Comparison of ENCODE assay signal across 9 mouse cellular contexts in the genomic region with DNA sequence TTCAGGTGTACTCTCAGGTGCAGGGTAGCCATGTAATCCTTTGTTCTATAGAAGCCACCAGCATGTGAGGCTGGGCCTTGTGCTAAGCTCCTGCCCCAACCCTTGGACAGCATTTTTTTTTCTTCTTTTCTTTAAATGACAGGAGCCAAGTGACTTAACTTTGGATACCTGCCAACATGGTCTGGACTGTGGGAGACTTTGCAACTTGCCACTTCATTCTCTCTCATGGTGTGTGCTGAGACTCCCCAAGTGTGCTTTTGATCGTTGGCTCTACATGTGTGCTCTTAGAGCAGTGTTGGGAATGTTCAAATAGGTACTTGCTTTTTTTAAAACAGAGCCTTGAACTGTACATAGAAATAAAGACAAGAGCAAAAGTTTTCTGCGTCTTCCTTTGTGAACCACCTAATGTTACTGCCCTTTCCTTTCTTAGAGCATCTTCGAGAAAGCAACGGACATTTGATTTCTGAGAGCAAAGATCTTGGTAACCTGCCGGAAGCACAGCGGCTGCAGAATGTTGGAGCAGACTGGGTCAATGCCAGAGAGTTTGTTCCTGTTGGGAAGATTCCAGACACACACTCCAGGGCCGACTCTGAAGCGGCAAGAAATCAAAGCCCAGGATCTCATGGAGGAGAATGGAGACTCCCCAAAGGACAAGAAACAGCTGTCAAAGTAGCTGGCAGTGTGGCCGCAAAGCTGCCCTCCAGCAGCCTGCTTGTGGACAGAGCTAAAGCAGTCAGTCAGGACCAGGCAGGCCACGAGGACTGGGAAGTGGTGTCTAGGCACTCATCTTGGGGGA. TPM values are rescaled to one million over a fixed set of nuclear protein-coding genes. Genes with fewer than 3 reads are reported as not detected.
A peak's percentile ranks its signal among the peaks of the same experiment; 100 is the strongest.
DNase-seq lines count a peak whose midpoint lies in the region; ATAC-seq and TF ChIP-seq lines count a peak whose summit lies in the region.
"Had no signal": no experiment of that assay in that cellular context is flagged by ENCODE, and none has a peak within 500 bp of the region (broad histone marks: within the 10 kb centered on the region; RNA-seq: fewer than 3 reads in every experiment).

No protein-coding gene starts in this region.

- TF ChIP-seq POLR2A in thymus, adult 2 months (IDR thresholded peaks at IDR 0.05; ENCODE audit: control insufficient read depth, extremely low read depth, insufficient read depth, low read length, poor library complexity) = no peak

- peak; percentile 77 for DNase-seq in kidney, postnatal 0 days (ENCODE audit: low spot score)
- DNase-seq in thymus, adult 2 months = no peak
- no peak for DNase-seq in Muller cell, postnatal 12 days (ENCODE audit: inconsistent ontology term)

- no peak overlapping the region for H3K9ac ChIP-seq in liver, embryonic 16.5 days (ENCODE audit: low read depth, low read length)
- no peak overlapping the region for H3K9ac ChIP-seq in liver, embryonic 12.5 days
- H3K9ac ChIP-seq in heart, embryonic 12.5 days = peak overlapping the region; percentile 83; the same call in 1 of the 2 replicates
- H3K9ac ChIP-seq in kidney, postnatal 0 days (ENCODE audit: low read depth, low read length) = no peak overlapping the region
- H3K9ac ChIP-seq in stomach, embryonic 14.5 days (replicated peaks; ENCODE audit: low read depth, low read length) = no peak overlapping the region
- H3K9ac ChIP-seq: embryonic facial prominence, embryonic 12.5 days had no signal

- ATAC-seq in liver, embryonic 16.5 days (ENCODE audit: low read depth) = no peak
- ATAC-seq in liver, embryonic 12.5 days = no peak
- ATAC-seq in heart, embryonic 12.5 days (ENCODE audit: insufficient number of reproducible peaks, low FRiP score) = no peak
- ATAC-seq in kidney, postnatal 0 days (replicated peaks; ENCODE audit: low FRiP score, low read depth) = no peak
- ATAC-seq in stomach, embryonic 14.5 days (ENCODE audit: insufficient number of reproducible peaks, insufficient read depth, low FRiP score, low read depth) = peak; percentile 12; the same call in 1 of the 2 replicates

- H3K27ac ChIP-seq in liver, embryonic 16.5 days (ENCODE audit: low read length) = 0 out of 2 replicates have a peak overlapping the region, but pooled peaks have one; percentile 16
- no peak overlapping the region for H3K27ac ChIP-seq in liver, embryonic 12.5 days
- H3K27ac ChIP-seq in heart, embryonic 12.5 days (ENCODE audit: poor library complexity, severe bottlenecking) = peak overlapping the region; percentile 80
- peak overlapping the region; percentile 36 for H3K27ac ChIP-seq in kidney, postnatal 0 days
- H3K27ac ChIP-seq in stomach, embryonic 14.5 days (ENCODE audit: low read length) = peak overlapping the region; percentile 63; the same call in 1 of the 2 replicates
- H3K27ac ChIP-seq in thymus, adult 2 months (ENCODE audit: control insufficient read depth, insufficient read depth, low read length) = no peak overlapping the region
- H3K27ac ChIP-seq: embryonic facial prominence, embryonic 12.5 days had no signal

- WGBS in liver, embryonic 16.5 days (ENCODE audit: insufficient replicate concordance) = 61% methylated on average over 10 of the region's 10 CpGs
- 67% methylated on average over 10 of the region's 10 CpGs for WGBS in liver, embryonic 12.5 days (ENCODE audit: insufficient replicate concordance)
- WGBS in heart, embryonic 12.5 days = 56% methylated on average over 10 of the region's 10 CpGs
- 46% methylated on average over 10 of the region's 10 CpGs for WGBS in kidney, postnatal 0 days
- WGBS in stomach, embryonic 14.5 days = 51% methylated on average over 10 of the region's 10 CpGs
- WGBS in thymus, adult 2 months = 82% methylated on average over 10 of the region's 10 CpGs

- peaks cover 17% of the 10 kb centered on the region for H3K27me3 ChIP-seq in liver, embryonic 16.5 days (ENCODE audit: control insufficient read depth, insufficient read depth, low read depth, low read length)
- peaks cover 46% of the 10 kb centered on the region for H3K27me3 ChIP-seq in liver, embryonic 12.5 days (replicated peaks)
- H3K27me3 ChIP-seq in heart, embryonic 12.5 days (replicated peaks) = 0 out of 2 replicates have a peak, but pooled peaks cover 9% of the 10 kb centered on the region
- H3K27me3 ChIP-seq in kidney, postnatal 0 days (ENCODE audit: insufficient read depth, low read length) = no peaks in the 10 kb centered on the region
- H3K27me3 ChIP-seq in stomach, embryonic 14.5 days (ENCODE audit: control insufficient read depth, insufficient read depth, low read length) = no peaks in the 10 kb centered on the region
- no peaks in the 10 kb centered on the region; the same call in 1 of the 2 replicates for H3K27me3 ChIP-seq in thymus, adult 2 months (ENCODE audit: control insufficient read depth, insufficient read depth, low read length)

- H3K4me3 ChIP-seq in liver, embryonic 16.5 days (ENCODE audit: low read depth, low read length) = peak overlapping the region; percentile 67
- no peak overlapping the region for H3K4me3 ChIP-seq in liver, embryonic 12.5 days
- peak overlapping the region; percentile 67 for H3K4me3 ChIP-seq in heart, embryonic 12.5 days
- no peak overlapping the region for H3K4me3 ChIP-seq in kidney, postnatal 0 days (replicated peaks; ENCODE audit: low read depth, low read length)
- H3K4me3 ChIP-seq in stomach, embryonic 14.5 days (ENCODE audit: low read depth, low read length) = no peak overlapping the region; the same call in 1 of the 2 replicates
- H3K4me3 ChIP-seq in thymus, adult 2 months (ENCODE audit: control insufficient read depth, insufficient read depth, low read length) = no peak overlapping the region
- H3K4me3 ChIP-seq: embryonic facial prominence, embryonic 12.5 days had no signal

- H3K9me3 ChIP-seq in liver, embryonic 16.5 days (replicated peaks; ENCODE audit: control insufficient read depth, low read length) = no peaks in the 10 kb centered on the region
- no peaks in the 10 kb centered on the region for H3K9me3 ChIP-seq in liver, embryonic 12.5 days (replicated peaks)
- H3K9me3 ChIP-seq in heart, embryonic 12.5 days (replicated peaks) = no peaks in the 10 kb centered on the region
- no peaks in the 10 kb centered on the region for H3K9me3 ChIP-seq in kidney, postnatal 0 days (replicated peaks; ENCODE audit: low read length)
- H3K9me3 ChIP-seq in stomach, embryonic 14.5 days (ENCODE audit: control insufficient read depth, low read depth, low read length) = no peaks in the 10 kb centered on the region
- H3K9me3 ChIP-seq: embryonic facial prominence, embryonic 12.5 days had no signal

- no peak for TF ChIP-seq CTCF in kidney, postnatal 0 days (IDR thresholded peaks at IDR 0.05; ENCODE audit: low read depth)
- no peak for TF ChIP-seq CTCF in thymus, adult 2 months (IDR thresholded peaks at IDR 0.05; ENCODE audit: borderline replicate concordance, control insufficient read depth, extremely low read depth, insufficient read depth, low read length, poor library complexity)

- H3K4me1 ChIP-seq in liver, embryonic 16.5 days (ENCODE audit: control insufficient read depth, low read depth, low read length) = no peaks in the 10 kb centered on the region; the same call in 1 of the 2 replicates
- peaks cover 13% of the 10 kb centered on the region for H3K4me1 ChIP-seq in liver, embryonic 12.5 days
- peaks cover 21% of the 10 kb centered on the region for H3K4me1 ChIP-seq in heart, embryonic 12.5 days (replicated peaks)
- H3K4me1 ChIP-seq in kidney, postnatal 0 days (replicated peaks; ENCODE audit: insufficient read depth, low read length) = no peaks in the 10 kb centered on the region
- peaks cover 11% of the 10 kb centered on the region; the same call in 1 of the 2 replicates for H3K4me1 ChIP-seq in stomach, embryonic 14.5 days (ENCODE audit: control insufficient read depth, insufficient read depth, low read length)
- H3K4me1 ChIP-seq in thymus, adult 2 months (replicated peaks; ENCODE audit: control insufficient read depth, insufficient read depth, low read length) = peaks cover 5% of the 10 kb centered on the region

- peak overlapping the region; percentile 61 for H3K4me2 ChIP-seq in liver, embryonic 16.5 days (ENCODE audit: low read depth, low read length)
- H3K4me2 ChIP-seq in liver, embryonic 12.5 days = no peak overlapping the region
- H3K4me2 ChIP-seq in heart, embryonic 12.5 days = peak overlapping the region; percentile 73
- H3K4me2 ChIP-seq in kidney, postnatal 0 days (ENCODE audit: low read length) = peak overlapping the region; percentile 97
- peak overlapping the region; percentile 67 for H3K4me2 ChIP-seq in stomach, embryonic 14.5 days (replicated peaks; ENCODE audit: low read depth, low read length)

- no peaks in the 10 kb centered on the region for H3K36me3 ChIP-seq in liver, embryonic 16.5 days (ENCODE audit: control insufficient read depth, insufficient read depth)
- H3K36me3 ChIP-seq in liver, embryonic 12.5 days = no peaks in the 10 kb centered on the region
- H3K36me3 ChIP-seq in heart, embryonic 12.5 days = peaks cover 15% of the 10 kb centered on the region
- H3K36me3 ChIP-seq in kidney, postnatal 0 days (ENCODE audit: insufficient read depth, low read length) = no peaks in the 10 kb centered on the region
- peaks cover 6% of the 10 kb centered on the region for H3K36me3 ChIP-seq in stomach, embryonic 14.5 days (ENCODE audit: control insufficient read depth, insufficient read depth, low read length)
- H3K36me3 ChIP-seq in thymus, adult 2 months (ENCODE audit: control insufficient read depth, insufficient read depth, low read length) = no peaks in the 10 kb centered on the region
- H3K36me3 ChIP-seq: embryonic facial prominence, embryonic 12.5 days had no signal

RNA-seq across cellular contexts. Expression of a gene that starts 1.8 kb away (rescaled TPM):
- polyA plus RNA-seq in liver, embryonic 16.5 days (2015; fragmentation: Nextera tagmentation; extraction: Ambion mirVana) = 51.0 and 58.8 TPM in 2 replicates
- polyA plus RNA-seq in liver, embryonic 12.5 days (2016; fragmentation: Nextera tagmentation; extraction: Ambion mirVana) = 5.3 and 5.5 TPM in 2 replicates
- polyA plus RNA-seq in heart, embryonic 12.5 days (2016; fragmentation: Nextera tagmentation; extraction: Ambion mirVana) = 84.2 and 87.2 TPM in 2 replicates
- 25.7 and 27.8 TPM in 2 replicates for polyA plus RNA-seq in kidney, postnatal 0 days (2015; fragmentation: Nextera tagmentation; extraction: Ambion mirVana)
- polyA plus RNA-seq in stomach, embryonic 14.5 days (2014; fragmentation: Nextera tagmentation; extraction: Ambion mirVana) = 33.3 and 42.7 TPM in 2 replicates
- 0.59 and 0.84 TPM in 2 replicates for polyA plus RNA-seq in thymus, adult 2 months (2012; rRNA removed)

RNA-seq across cellular contexts. Expression of a gene that starts 49.8 kb away (rescaled TPM):
- 8.4 and 8.6 TPM in 2 replicates for polyA plus RNA-seq in liver, embryonic 16.5 days (2015; fragmentation: Nextera tagmentation; extraction: Ambion mirVana)
- polyA plus RNA-seq in liver, embryonic 12.5 days (2016; fragmentation: Nextera tagmentation; extraction: Ambion mirVana) = 0.69 and 0.88 TPM in 2 replicates
- not detected in 2 replicates for polyA plus RNA-seq in heart, embryonic 12.5 days (2016; fragmentation: Nextera tagmentation; extraction: Ambion mirVana)
- polyA plus RNA-seq in kidney, postnatal 0 days (2015; fragmentation: Nextera tagmentation; extraction: Ambion mirVana) = 0.19 and 0.25 TPM in 2 replicates
- 0.62 TPM in 1 of 2 replicates, not detected in the other for polyA plus RNA-seq in stomach, embryonic 14.5 days (2014; fragmentation: Nextera tagmentation; extraction: Ambion mirVana)
- not detected in 2 replicates for polyA plus RNA-seq in thymus, adult 2 months (2012; rRNA removed)
- polyA plus RNA-seq: embryonic facial prominence, embryonic 12.5 days; limb, embryonic 11.5 days had no signal

Comparison
In these comparisons a context has a peak if more than half of its experiments do, and no peak if none do; other contexts are left out.
1. H3K27ac ChIP-seq: peak in liver, embryonic 16.5 days (single experiment), heart, embryonic 12.5 days (single experiment), kidney, postnatal 0 days (single experiment) and stomach, embryonic 14.5 days (single experiment); none in liver, embryonic 12.5 days (single experiment) and thymus, adult 2 months (single experiment).
2. H3K4me3 ChIP-seq: peak in liver, embryonic 16.5 days (single experiment) and heart, embryonic 12.5 days (single experiment); none in liver, embryonic 12.5 days (single experiment), kidney, postnatal 0 days (single experiment), stomach, embryonic 14.5 days (single experiment) and thymus, adult 2 months (single experiment).